Mouse (Mus musculus): ENCODE data around the gene Rbm20. TPM values are rescaled to one million over a fixed set of nuclear protein-coding genes. Genes with fewer than 3 reads are reported as not detected.
"Not testable (repeated sequence)": the region's sequence is repeated elsewhere in the genome, so short reads cannot be mapped to it uniquely, and the experiment has no call there.

Rbm20 gene
- polyA plus RNA-seq, 1 experiment = 6.5 TPM

GRCm38 (mm10) chr19:53903507-53904321 is 226.6 kb downstream of the Rbm20 start:
- TF ChIP-seq CTCF (IDR thresholded peaks at IDR 0.05; ENCODE audit: low read depth, low read length) = peak; percentile 24
- TF ChIP-seq EP300 (IDR thresholded peaks at IDR 0.05; ENCODE audit: insufficient read depth, low read depth, low read length) = no peak
- H3K27me3 ChIP-seq (ENCODE audit: control insufficient read depth, insufficient read depth, low read length, poor library complexity, severe bottlenecking) = no peaks in the 10 kb centered on the region
- no peak overlapping the region for H3K27ac ChIP-seq (ENCODE audit: insufficient read depth, low read length)
- H3K4me3 ChIP-seq (ENCODE audit: low read depth, low read length) = peak overlapping the region; percentile 89
- H3K36me3 ChIP-seq (ENCODE audit: control insufficient read depth, insufficient read depth, low read length, poor library complexity, severe bottlenecking) = no peaks in the 10 kb centered on the region
- peak overlapping the region; percentile 83 for H3K9ac ChIP-seq (ENCODE audit: low read depth, poor library complexity, severe bottlenecking)
- H3K4me1 ChIP-seq (ENCODE audit: control insufficient read depth, insufficient read depth, low read length) = no peaks in the 10 kb centered on the region
- H3K9me3 ChIP-seq (replicated peaks; ENCODE audit: control insufficient read depth, insufficient read depth, low read length, poor library complexity, severe bottlenecking) = no peaks in the 10 kb centered on the region

- no peak for TF ChIP-seq POLR2A (IDR thresholded peaks at IDR 0.05; ENCODE audit: insufficient read depth, low read length)
- no peak for TF ChIP-seq EP300 (IDR thresholded peaks at IDR 0.05; ENCODE audit: insufficient read depth, low read depth, low read length)
- no peak for TF ChIP-seq CTCF (IDR thresholded peaks at IDR 0.05; ENCODE audit: low read depth, low read length)
- no peaks in the 10 kb centered on the region for H3K36me3 ChIP-seq (ENCODE audit: control insufficient read depth, insufficient read depth, low read length, poor library complexity, severe bottlenecking)
- no peak overlapping the region for H3K9ac ChIP-seq (ENCODE audit: low read depth, poor library complexity, severe bottlenecking)
- no peaks in the 10 kb centered on the region for H3K27me3 ChIP-seq (ENCODE audit: control insufficient read depth, insufficient read depth, low read length, poor library complexity, severe bottlenecking)
- no peak overlapping the region for H3K4me3 ChIP-seq (ENCODE audit: low read depth, low read length)
- no peaks in the 10 kb centered on the region for H3K9me3 ChIP-seq (replicated peaks; ENCODE audit: control insufficient read depth, insufficient read depth, low read length, poor library complexity, severe bottlenecking)
- H3K27ac ChIP-seq (ENCODE audit: insufficient read depth, low read length) = no peak overlapping the region
- no peaks in the 10 kb centered on the region for H3K4me1 ChIP-seq (ENCODE audit: control insufficient read depth, insufficient read depth, low read length)
Observed at GRCm38 (mm10) chr19:53904833-53905480, 227.9 kb downstream of the Rbm20 start.

- TF ChIP-seq EP300 (IDR thresholded peaks at IDR 0.05; ENCODE audit: insufficient read depth, low read depth, low read length) (no peak), CTCF (IDR thresholded peaks at IDR 0.05; ENCODE audit: low read depth, low read length) (no peak), POLR2A (IDR thresholded peaks at IDR 0.05; ENCODE audit: insufficient read depth, low read length) (no peak)
- no peaks in the 10 kb centered on the region for H3K36me3 ChIP-seq (ENCODE audit: control insufficient read depth, insufficient read depth, low read length, poor library complexity, severe bottlenecking)
- no peaks in the 10 kb centered on the region for H3K4me1 ChIP-seq (ENCODE audit: control insufficient read depth, insufficient read depth, low read length)
- H3K9ac ChIP-seq (ENCODE audit: low read depth, poor library complexity, severe bottlenecking) = no peak overlapping the region
- H3K9me3 ChIP-seq (replicated peaks; ENCODE audit: control insufficient read depth, insufficient read depth, low read length, poor library complexity, severe bottlenecking) = no peaks in the 10 kb centered on the region
- H3K4me3 ChIP-seq (ENCODE audit: low read depth, low read length) = no peak overlapping the region
- no peak overlapping the region for H3K27ac ChIP-seq (ENCODE audit: insufficient read depth, low read length)
- H3K27me3 ChIP-seq (ENCODE audit: control insufficient read depth, insufficient read depth, low read length, poor library complexity, severe bottlenecking) = no peaks in the 10 kb centered on the region
Observed at GRCm38 (mm10) chr19:53906033-53906702, 229.1 kb downstream of the Rbm20 start.

- not testable (repeated sequence) for H3K27ac ChIP-seq (ENCODE audit: insufficient read depth, low read length); H3K36me3 ChIP-seq (ENCODE audit: control insufficient read depth, insufficient read depth, low read length, poor library complexity, severe bottlenecking); H3K9me3 ChIP-seq (replicated peaks; ENCODE audit: control insufficient read depth, insufficient read depth, low read length, poor library complexity, severe bottlenecking); H3K27me3 ChIP-seq (ENCODE audit: control insufficient read depth, insufficient read depth, low read length, poor library complexity, severe bottlenecking); H3K9ac ChIP-seq (ENCODE audit: low read depth, poor library complexity, severe bottlenecking); H3K4me1 ChIP-seq (ENCODE audit: control insufficient read depth, insufficient read depth, low read length); H3K4me3 ChIP-seq (ENCODE audit: low read depth, low read length)
Observed at GRCm38 (mm10) chr19:53906703-53907070, 229.6 kb downstream of the Rbm20 start.

- no peak for TF ChIP-seq POLR2A (IDR thresholded peaks at IDR 0.05; ENCODE audit: insufficient read depth, low read length)
- no peak for TF ChIP-seq CTCF (IDR thresholded peaks at IDR 0.05; ENCODE audit: low read depth, low read length)
- TF ChIP-seq EP300 (IDR thresholded peaks at IDR 0.05; ENCODE audit: insufficient read depth, low read depth, low read length) = no peak
- Histone ChIP-seq H3K9me3 (replicated peaks; ENCODE audit: control insufficient read depth, insufficient read depth, low read length, poor library complexity, severe bottlenecking) (no peaks in the 10 kb centered on the region), H3K36me3 (ENCODE audit: control insufficient read depth, insufficient read depth, low read length, poor library complexity, severe bottlenecking) (no peaks in the 10 kb centered on the region), H3K4me1 (ENCODE audit: control insufficient read depth, insufficient read depth, low read length) (no peaks in the 10 kb centered on the region), H3K27me3 (ENCODE audit: control insufficient read depth, insufficient read depth, low read length, poor library complexity, severe bottlenecking) (no peaks in the 10 kb centered on the region), H3K9ac (ENCODE audit: low read depth, poor library complexity, severe bottlenecking) (no peak overlapping the region), H3K27ac (ENCODE audit: insufficient read depth, low read length) (no peak overlapping the region), H3K4me3 (ENCODE audit: low read depth, low read length) (no peak overlapping the region)
Observed at GRCm38 (mm10) chr19:53914950-53915349, 237.8 kb downstream of the Rbm20 start.

Other genes starting within 250 kb of the Rbm20 start
- 15.1 and 15.2 TPM in 2 replicates for gene Dusp5, start 148.2 kb upstream of the Rbm20 start, polyA plus RNA-seq (2011; ENCODE audit: insufficient read depth, insufficient read length, low read depth, missing spikeins)
- 418 and 422 TPM in 2 replicates for gene Nutf2-ps1, start 88.2 kb upstream of the Rbm20 start, polyA plus RNA-seq (2011; ENCODE audit: insufficient read depth, insufficient read length, low read depth, missing spikeins)
- 171 and 182 TPM in 2 replicates for gene Smc3, start 76.9 kb upstream of the Rbm20 start, polyA plus RNA-seq (2011; ENCODE audit: insufficient read depth, insufficient read length, low read depth, missing spikeins)
- 71.8 and 78.8 TPM in 2 replicates for gene Pdcd4, start 214.9 kb downstream of the Rbm20 start, polyA plus RNA-seq (2011; ENCODE audit: insufficient read depth, insufficient read length, low read depth, missing spikeins)